Mouse (Mus musculus) lung, postnatal 0 days (tissue): Measurements from ENCODE around the gene Psmd9. TPM values are rescaled to one million over a fixed set of nuclear protein-coding genes. Genes with fewer than 3 reads are reported as not detected.

Experiments
- ATAC-seq: fragments of 200-750 bp; cut with Nextera tagmentation; 2 replicates; pipeline ENCODE4 v1.8.0; 2017; ENCODE audit warnings: moderate library complexity
- DNase-seq: peaks from one replicate; pipeline ENCODE4 v3.0.0-alpha.2; 2016; ENCODE audit warnings: low spot score
- H3K27ac ChIP-seq: fragments of 300-500 bp; sonication (generic); 2 replicates; pipeline ENCODE4 v1.5.1; 2014; ENCODE audit warnings: antibody characterized with exemption, mild to moderate bottlenecking, low read length, mixed read lengths
- H3K27me3 ChIP-seq: fragments of 300-500 bp; sonication (generic); replicated peaks from 2 replicates; pipeline ENCODE4 v1.6.1; 2014; ENCODE audit warnings: low read length, mixed read lengths; ENCODE audit not compliant: insufficient read depth
- H3K36me3 ChIP-seq: fragments of 300-500 bp; sonication (generic); 2 replicates; pipeline ENCODE4 v1.6.1; 2014; ENCODE audit warnings: low read length, mixed read lengths; ENCODE audit not compliant: insufficient read depth
- H3K4me1 ChIP-seq: fragments of 300-500 bp; sonication (generic); 2 replicates; pipeline ENCODE4 v1.6.1; 2014; ENCODE audit warnings: antibody characterized with exemption, low read depth, low read length, mixed read lengths; ENCODE audit not compliant: insufficient read depth
- H3K4me2 ChIP-seq: fragments of 300-500 bp; sonication (generic); replicated peaks from 2 replicates; pipeline ENCODE4 v1.6.1; 2014; ENCODE audit warnings: low read depth, mild to moderate bottlenecking, low read length, moderate library complexity, mixed read lengths
- H3K4me3 ChIP-seq: fragments of 300-500 bp; sonication (generic); 2 replicates; pipeline ENCODE4 v1.5.1; 2014; ENCODE audit warnings: low read depth, low read length
- H3K9ac ChIP-seq: fragments of 300-500 bp; sonication (generic); replicated peaks from 2 replicates; pipeline ENCODE4 v1.6.1; 2014; ENCODE audit warnings: low read depth, mild to moderate bottlenecking
- H3K9me3 ChIP-seq: fragments of 300-500 bp; sonication (generic); 2 replicates; pipeline ENCODE4 v1.6.1; 2016; ENCODE audit warnings: low read length, mixed read lengths
- CTCF ChIP-seq: IDR thresholded peaks from 2 replicates; pipeline ENCODE4 v1.5.1; 2016; ENCODE audit warnings: antibody characterized with exemption, mild to moderate bottlenecking
- EP300 ChIP-seq: IDR thresholded peaks from 2 replicates; pipeline ENCODE4 v1.6.1; 2016; ENCODE audit warnings: antibody characterized with exemption, mild to moderate bottlenecking, control low read depth
- WGBS: fragments of 180-500 bp; shearing (Covaris S2); extraction: QIAGEN DNeasy Blood & Tissue Kit; methylation state at CpG from one replicate; pipeline ENCODE4 v1.1.7; 2014; 5-methylcytosine and 5-hydroxymethylcytosine counted together
- polyA plus RNA-seq: library from polyadenylated mRNA; unstranded; fragments of >200 nt; fragmentation: Nextera tagmentation; extraction: Ambion mirVana; gene quantifications from 2 replicates; pipeline ENCODE4 v1.2.1, GENCODE M21; 2015

The Psmd9 gene
- polyA plus RNA-seq, 1 experiment from 2014 or later, result 62.0 TPM

DNA sequence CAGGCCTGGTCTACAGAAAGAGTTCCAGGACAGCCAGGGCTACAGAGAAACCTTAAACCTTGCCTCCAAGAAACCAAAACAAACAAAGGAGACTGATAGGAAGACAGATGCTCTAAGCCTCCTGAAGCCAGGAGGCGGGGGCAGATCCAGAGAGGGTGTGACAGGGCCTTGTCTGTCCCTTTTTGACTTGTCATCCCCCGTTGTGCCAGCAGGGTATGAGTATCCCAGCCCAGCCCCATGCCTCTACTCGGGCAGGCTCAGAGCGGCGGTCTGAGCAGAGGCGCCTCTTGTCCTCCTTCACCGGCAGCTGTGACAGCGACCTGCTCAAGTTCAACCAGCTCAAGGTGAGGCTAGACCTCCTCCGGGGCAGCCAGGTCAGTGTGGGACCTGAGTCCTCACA is 6.3 kb upstream of the Psmd9 start:
- H3K27ac ChIP-seq, result no peak overlapping the region
- no peak overlapping the region for H3K4me3 ChIP-seq
- no peak for TF ChIP-seq EP300
- no peaks in the 10 kb centered on the region for H3K9me3 ChIP-seq
- no peak; the same call in 1 of the 2 replicates for ATAC-seq
- no peak overlapping the region for H3K4me2 ChIP-seq
- no peaks in the 10 kb centered on the region for H3K27me3 ChIP-seq
- peaks cover 62% of the 10 kb centered on the region for H3K36me3 ChIP-seq
- DNase-seq, result no peak
- H3K9ac ChIP-seq, result no peak overlapping the region
- no peaks in the 10 kb centered on the region for H3K4me1 ChIP-seq
- 77% methylated on average over 9 of the region's 9 CpGs for WGBS

DNA sequence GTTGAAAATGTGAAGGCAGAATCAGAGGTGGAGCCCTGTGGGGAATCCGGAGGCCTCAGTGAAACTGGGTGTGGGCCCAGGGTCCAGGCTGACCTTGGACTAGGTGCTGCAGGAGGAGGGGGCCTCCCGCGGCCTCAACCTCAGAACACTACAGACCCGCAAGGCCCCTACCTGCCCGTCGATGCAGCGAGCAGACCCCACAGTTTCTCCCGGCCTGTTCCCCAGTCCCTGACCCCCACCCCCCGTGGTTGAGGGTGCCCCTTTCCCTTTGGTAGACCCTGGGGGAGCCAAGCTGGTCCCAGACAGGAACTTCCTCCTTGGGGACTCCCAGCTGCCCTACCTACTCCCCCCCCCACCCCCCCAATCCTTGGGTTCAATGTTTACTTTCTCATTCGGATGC is 2.8 kb upstream of the Psmd9 start:
- Histone ChIP-seq H3K4me3 (no peak overlapping the region), H3K27ac (no peak overlapping the region), H3K9ac (no peak overlapping the region), H3K4me2 (no peak overlapping the region), H3K36me3 (peaks cover 36% of the 10 kb centered on the region), H3K9me3 (no peaks in the 10 kb centered on the region), H3K27me3 (no peaks in the 10 kb centered on the region), H3K4me1 (no peaks in the 10 kb centered on the region)
- no peak for DNase-seq
- TF ChIP-seq EP300 (no peak), CTCF (no peak)
- 84% methylated on average over 10 of the region's 10 CpGs for WGBS
- ATAC-seq, result no peak

- DNase-seq (no peak), ATAC-seq (no peak)
- H3K27ac ChIP-seq, result no peak overlapping the region
These were observed 1.6 kb upstream of the Psmd9 start for GRCm38 (mm10) chr5:123167591-123167990.

DNA sequence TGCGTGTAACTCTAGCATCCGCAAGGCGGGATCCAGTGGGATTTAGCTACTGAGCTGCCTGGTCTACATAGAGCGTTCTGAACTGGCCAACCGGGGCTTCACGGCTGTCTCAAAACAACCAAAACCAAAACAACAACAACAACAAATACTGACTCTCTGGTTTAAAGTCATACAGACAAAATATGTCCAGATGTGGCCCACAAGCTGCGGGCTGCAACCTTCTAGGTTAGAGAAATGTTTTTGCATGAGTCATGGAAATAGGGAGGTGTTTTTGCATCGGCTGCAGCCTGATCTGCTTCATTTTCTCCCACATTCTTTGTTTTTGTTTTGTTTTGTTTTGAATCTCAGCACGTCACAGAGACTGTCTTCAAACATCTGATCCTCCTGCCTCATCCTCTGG is 1.2 kb downstream of the Psmd9 start:
- ATAC-seq, result no peak
- no peaks in the 10 kb centered on the region for H3K4me1 ChIP-seq

More at GRCm38 (mm10) chr5:123167591-123167990, 1.6 kb upstream of the Psmd9 start:
- TF ChIP-seq CTCF, result no peak
- TF ChIP-seq EP300, result no peak
- Histone ChIP-seq H3K36me3 (peaks cover 25% of the 10 kb centered on the region; the same call in 1 of the 2 replicates), H3K9ac (no peak overlapping the region), H3K27me3 (no peaks in the 10 kb centered on the region), H3K4me3 (no peak overlapping the region), H3K4me1 (no peaks in the 10 kb centered on the region), H3K9me3 (no peaks in the 10 kb centered on the region), H3K4me2 (no peak overlapping the region)
- WGBS, result 65% methylated on average over 5 of the region's 5 CpGs

DNA sequence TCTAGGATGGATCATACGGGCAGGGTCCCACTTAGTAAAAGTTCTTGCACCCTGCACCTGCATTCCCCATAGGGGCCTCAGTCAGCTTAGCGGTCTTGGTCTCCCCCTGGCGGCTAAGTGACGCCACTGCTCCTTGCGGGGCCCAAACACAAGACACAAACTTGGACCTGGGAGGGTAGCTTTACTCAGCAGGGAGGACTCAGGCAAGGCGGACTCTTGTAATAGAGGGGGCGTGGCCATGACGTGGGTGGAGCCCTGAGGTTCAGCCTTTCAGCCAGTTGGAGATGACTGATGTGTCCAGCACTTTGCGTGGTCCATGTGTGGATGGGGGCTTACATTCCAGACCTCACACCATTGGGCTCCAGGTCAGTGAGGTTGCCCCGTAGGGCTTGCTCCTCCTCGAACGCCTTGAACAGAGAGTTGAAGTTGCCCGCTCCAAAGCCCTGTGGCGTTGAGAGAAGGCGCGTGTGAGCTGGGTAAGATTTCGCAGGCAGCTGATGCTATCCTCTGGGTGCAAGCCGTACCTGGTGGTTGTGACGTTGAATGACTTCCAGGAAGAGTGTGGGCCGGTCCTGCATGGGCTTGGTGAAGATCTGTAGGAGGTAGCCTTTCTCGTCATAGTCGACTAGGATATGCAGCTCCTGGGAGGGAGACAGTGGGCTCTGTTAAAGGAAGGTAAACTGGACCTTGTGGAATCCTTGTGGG is 2.6 kb downstream of the Psmd9 start:
- Histone ChIP-seq H3K4me3 (no peak overlapping the region), H3K4me2 (peak overlapping the region; percentile 32), H3K4me1 (no peaks in the 10 kb centered on the region), H3K9ac (no peak overlapping the region), H3K9me3 (no peaks in the 10 kb centered on the region), H3K36me3 (0 out of 2 replicates have a peak, but pooled peaks cover 4% of the 10 kb centered on the region), H3K27ac (no peak overlapping the region), H3K27me3 (no peaks in the 10 kb centered on the region)
- TF ChIP-seq CTCF (peak; percentile 99), EP300 (no peak)
- ATAC-seq (peak; percentile 92), DNase-seq (peak; percentile 96)
- WGBS, result 6% methylated on average over 22 of the region's 22 CpGs

More for the DNA sequence above, 1.2 kb downstream of the Psmd9 start:
- no peak overlapping the region for H3K9ac ChIP-seq
- no peak overlapping the region for H3K27ac ChIP-seq
- DNase-seq, result no peak
- no peaks in the 10 kb centered on the region for H3K27me3 ChIP-seq
- WGBS, result 75% methylated on average over 9 of the region's 9 CpGs
- TF ChIP-seq CTCF (no peak), EP300 (no peak)
- H3K4me3 ChIP-seq, result no peak overlapping the region
- peaks cover 13% of the 10 kb centered on the region; the same call in 1 of the 2 replicates for H3K36me3 ChIP-seq
- no peak overlapping the region for H3K4me2 ChIP-seq
- no peaks in the 10 kb centered on the region for H3K9me3 ChIP-seq

DNA sequence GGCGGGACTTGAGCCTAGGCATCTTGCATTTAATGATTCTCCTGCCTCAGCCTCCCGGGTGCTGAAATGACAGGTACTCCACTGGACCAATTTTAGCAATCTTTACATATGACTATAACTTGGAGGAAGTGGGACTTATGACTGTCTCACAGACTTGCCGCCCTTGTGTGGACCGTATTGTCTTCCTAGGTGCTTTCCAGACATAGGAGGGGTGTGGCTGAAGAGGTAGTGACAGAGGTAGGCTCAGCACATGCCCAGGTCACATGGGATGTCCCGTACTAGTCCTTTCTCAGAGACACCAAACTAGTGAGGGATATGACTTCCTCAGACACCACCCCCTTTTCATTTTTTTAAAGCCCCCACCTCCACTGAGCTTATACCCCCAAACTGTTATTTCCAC is 9.6 kb downstream of the Psmd9 start:
- DNase-seq, result no peak
- Histone ChIP-seq H3K9me3 (no peaks in the 10 kb centered on the region), H3K4me3 (no peak overlapping the region), H3K36me3 (no peaks in the 10 kb centered on the region), H3K9ac (no peak overlapping the region), H3K27me3 (no peaks in the 10 kb centered on the region), H3K4me1 (no peaks in the 10 kb centered on the region), H3K4me2 (no peak overlapping the region), H3K27ac (no peak overlapping the region)
- no peak for TF ChIP-seq CTCF
- TF ChIP-seq EP300, result no peak
- ATAC-seq, result no peak
- WGBS, result 83% methylated on average over 5 of the region's 5 CpGs
